25 mouse cellular contexts compared by ENCODE assay signal in the genomic region with DNA sequence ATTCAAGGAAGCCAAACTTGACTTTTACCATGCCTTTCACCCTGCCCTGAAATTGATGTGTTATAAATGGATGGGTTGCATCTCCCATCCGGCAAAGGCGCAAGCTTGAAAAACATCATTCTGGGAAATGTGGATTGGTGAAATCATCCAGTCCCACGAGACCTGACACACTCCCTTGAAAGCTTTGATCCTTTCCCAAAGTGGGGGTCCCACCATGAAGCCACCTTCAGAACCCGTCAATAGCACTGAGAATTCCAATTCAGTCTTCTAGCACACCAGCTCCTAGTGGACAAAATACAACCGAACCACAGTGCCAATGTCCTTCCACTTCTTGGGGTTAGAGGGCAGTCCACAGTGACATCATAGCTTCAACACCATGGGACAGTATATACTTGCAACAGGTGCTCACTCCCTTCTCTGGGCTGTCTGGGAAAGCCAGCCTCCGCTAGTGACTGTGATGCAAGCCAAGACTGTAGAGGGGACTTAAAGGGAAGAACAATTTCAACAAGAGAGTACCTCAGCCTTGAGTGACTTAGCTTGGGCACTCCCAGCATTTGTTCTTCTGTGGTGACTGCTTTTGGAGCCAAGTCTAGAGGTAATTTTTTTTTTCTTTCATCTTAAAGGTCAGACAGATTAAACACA.
A peak's percentile ranks its signal among the peaks of the same experiment; 100 is the strongest.
DNase-seq lines count a peak whose midpoint lies in the region; ATAC-seq lines count a peak whose summit lies in the region.
"Had no signal": no experiment of that assay in that cellular context is flagged by ENCODE, and none has a peak within 500 bp of the region (broad histone marks: within the 10 kb centered on the region; RNA-seq: fewer than 3 reads in every experiment).

No protein-coding gene starts in this region.

- 0 out of 2 replicates have a peak overlapping the region, but pooled peaks have one; percentile 16 for H3K27ac ChIP-seq in hindbrain, embryonic 10.5 days
- H3K27ac ChIP-seq in hindbrain, embryonic 12.5 days = no peak overlapping the region
- no peak overlapping the region for H3K27ac ChIP-seq in limb, embryonic 11.5 days (replicated peaks; ENCODE audit: low read depth, low read length)
- H3K27ac ChIP-seq in limb, embryonic 10.5 days = no peak overlapping the region
- H3K27ac ChIP-seq in midbrain, embryonic 11.5 days (ENCODE audit: low read depth, low read length) = no peak overlapping the region
- no peak overlapping the region for H3K27ac ChIP-seq in midbrain, embryonic 13.5 days
- H3K27ac ChIP-seq: heart, embryonic 10.5 days; hindbrain, embryonic 14.5 days; layer of hippocampus, adult 2 months; liver, embryonic 14.5 days; midbrain, embryonic 12.5 days had no signal

- no peak for DNase-seq in hindbrain, embryonic 10.5 days (ENCODE audit: low spot score)
- no peak for DNase-seq in limb, embryonic 11.5 days (ENCODE audit: low spot score)
- no peak for DNase-seq in limb, embryonic 10.5 days (ENCODE audit: low spot score)
- DNase-seq in midbrain, embryonic 11.5 days (ENCODE audit: low spot score, missing footprints) = peak; percentile 77
- DNase-seq in layer of hippocampus, postnatal 36 days = no peak
- DNase-seq: adrenal gland, adult 8-10 months; cerebellum, adult 8-10 months; cerebellum, postnatal 25 days; gastrocnemius, postnatal 14 days; left cerebral cortex, postnatal 4 days; liver; lung, embryonic 14.5 days; thymus, adult 2 months; thymus, postnatal 36 days had no signal

- H3K4me1 ChIP-seq in hindbrain, embryonic 10.5 days (replicated peaks) = peaks cover 11% of the 10 kb centered on the region
- peaks cover 4% of the 10 kb centered on the region for H3K4me1 ChIP-seq in hindbrain, embryonic 12.5 days
- no peaks in the 10 kb centered on the region for H3K4me1 ChIP-seq in limb, embryonic 11.5 days (ENCODE audit: control insufficient read depth, insufficient read depth, low read length)
- peaks cover 3% of the 10 kb centered on the region; the same call in 1 of the 2 replicates for H3K4me1 ChIP-seq in limb, embryonic 10.5 days
- H3K4me1 ChIP-seq in midbrain, embryonic 11.5 days (ENCODE audit: control insufficient read depth, insufficient read depth, low read length) = 0 out of 2 replicates have a peak, but pooled peaks cover 2% of the 10 kb centered on the region
- no peaks in the 10 kb centered on the region for H3K4me1 ChIP-seq in midbrain, embryonic 13.5 days (replicated peaks)

- no peak overlapping the region for H3K4me2 ChIP-seq in hindbrain, embryonic 12.5 days (replicated peaks)
- no peak overlapping the region for H3K4me2 ChIP-seq in limb, embryonic 11.5 days (ENCODE audit: low read depth, severe bottlenecking)
- no peak overlapping the region for H3K4me2 ChIP-seq in midbrain, embryonic 11.5 days
- no peak overlapping the region for H3K4me2 ChIP-seq in midbrain, embryonic 13.5 days (replicated peaks)
- H3K4me2 ChIP-seq: hindbrain, embryonic 14.5 days; lung, embryonic 14.5 days; midbrain, embryonic 12.5 days had no signal

- no peaks in the 10 kb centered on the region for H3K36me3 ChIP-seq in hindbrain, embryonic 10.5 days
- H3K36me3 ChIP-seq in hindbrain, embryonic 12.5 days = no peaks in the 10 kb centered on the region
- H3K36me3 ChIP-seq in limb, embryonic 11.5 days (ENCODE audit: control insufficient read depth, insufficient read depth, low read length) = no peaks in the 10 kb centered on the region
- H3K36me3 ChIP-seq in limb, embryonic 10.5 days = no peaks in the 10 kb centered on the region
- H3K36me3 ChIP-seq in midbrain, embryonic 11.5 days (ENCODE audit: control insufficient read depth, insufficient read depth, low read length) = no peaks in the 10 kb centered on the region
- H3K36me3 ChIP-seq in midbrain, embryonic 13.5 days = no peaks in the 10 kb centered on the region
- H3K36me3 ChIP-seq: heart, embryonic 10.5 days; midbrain, embryonic 12.5 days had no signal

- H3K9me3 ChIP-seq in hindbrain, embryonic 10.5 days = no peaks in the 10 kb centered on the region
- no peaks in the 10 kb centered on the region for H3K9me3 ChIP-seq in hindbrain, embryonic 12.5 days (replicated peaks)
- no peaks in the 10 kb centered on the region for H3K9me3 ChIP-seq in limb, embryonic 11.5 days (ENCODE audit: control insufficient read depth, low read length)
- no peaks in the 10 kb centered on the region for H3K9me3 ChIP-seq in limb, embryonic 10.5 days (replicated peaks)
- no peaks in the 10 kb centered on the region for H3K9me3 ChIP-seq in midbrain, embryonic 11.5 days (ENCODE audit: control insufficient read depth, low read length)
- H3K9me3 ChIP-seq in midbrain, embryonic 13.5 days = no peaks in the 10 kb centered on the region
- H3K9me3 ChIP-seq: heart, embryonic 10.5 days; midbrain, embryonic 12.5 days had no signal

- no peak overlapping the region for H3K4me3 ChIP-seq in hindbrain, embryonic 10.5 days
- H3K4me3 ChIP-seq in hindbrain, embryonic 12.5 days = no peak overlapping the region
- H3K4me3 ChIP-seq in limb, embryonic 11.5 days (ENCODE audit: low read depth, low read length) = no peak overlapping the region
- H3K4me3 ChIP-seq in limb, embryonic 10.5 days = no peak overlapping the region
- H3K4me3 ChIP-seq in midbrain, embryonic 11.5 days (ENCODE audit: low read depth, low read length) = no peak overlapping the region
- H3K4me3 ChIP-seq in midbrain, embryonic 13.5 days (replicated peaks) = no peak overlapping the region
- H3K4me3 ChIP-seq: heart, embryonic 10.5 days; layer of hippocampus, adult 2 months; midbrain, embryonic 12.5 days had no signal

- H3K27me3 ChIP-seq in hindbrain, embryonic 10.5 days (ENCODE audit: insufficient read depth, poor library complexity, severe bottlenecking) = no peaks in the 10 kb centered on the region
- no peaks in the 10 kb centered on the region for H3K27me3 ChIP-seq in hindbrain, embryonic 12.5 days
- no peaks in the 10 kb centered on the region for H3K27me3 ChIP-seq in limb, embryonic 11.5 days (ENCODE audit: control insufficient read depth, insufficient read depth, low read length)
- no peaks in the 10 kb centered on the region for H3K27me3 ChIP-seq in limb, embryonic 10.5 days (ENCODE audit: low read depth, poor library complexity, severe bottlenecking)
- no peaks in the 10 kb centered on the region for H3K27me3 ChIP-seq in midbrain, embryonic 11.5 days (ENCODE audit: control insufficient read depth, insufficient read depth, low read length)
- H3K27me3 ChIP-seq in midbrain, embryonic 13.5 days = no peaks in the 10 kb centered on the region
- H3K27me3 ChIP-seq: midbrain, embryonic 12.5 days had no signal

- WGBS in hindbrain, embryonic 10.5 days = 89% methylated on average over 6 of the region's 6 CpGs
- 88% methylated on average over 6 of the region's 6 CpGs for WGBS in hindbrain, embryonic 12.5 days
- WGBS in limb, embryonic 11.5 days = 86% methylated on average over 6 of the region's 6 CpGs
- WGBS in limb, embryonic 10.5 days = 89% methylated on average over 6 of the region's 6 CpGs
- WGBS in midbrain, embryonic 11.5 days = 89% methylated on average over 6 of the region's 6 CpGs
- WGBS in midbrain, embryonic 13.5 days = 88% methylated on average over 6 of the region's 6 CpGs

- no peak overlapping the region for H3K9ac ChIP-seq in hindbrain, embryonic 12.5 days
- no peak overlapping the region for H3K9ac ChIP-seq in limb, embryonic 11.5 days (ENCODE audit: low read length)
- no peak overlapping the region for H3K9ac ChIP-seq in midbrain, embryonic 11.5 days (ENCODE audit: low read length)
- no peak overlapping the region for H3K9ac ChIP-seq in midbrain, embryonic 13.5 days (replicated peaks)
- H3K9ac ChIP-seq: hindbrain, embryonic 14.5 days; liver, embryonic 14.5 days; lung, embryonic 14.5 days; midbrain, embryonic 12.5 days had no signal

- ATAC-seq in hindbrain, embryonic 12.5 days (ENCODE audit: low FRiP score) = no peak
- ATAC-seq in limb, embryonic 11.5 days (ENCODE audit: insufficient number of reproducible peaks, low FRiP score, low TSS enrichment, low read depth) = 0 out of 2 replicates have a peak, but pooled peaks have one; percentile 31
- no peak for ATAC-seq in midbrain, embryonic 11.5 days (ENCODE audit: low FRiP score)
- no peak for ATAC-seq in midbrain, embryonic 13.5 days
- ATAC-seq: activated CD4-positive, CD25-positive, alpha-beta regulatory T cell, adult 4 months; CD4-positive, CD25-positive, alpha-beta regulatory T cell, adult 4 months; forebrain, embryonic 14.5 days; intestine, postnatal 0 days had no signal
